Mouse (Mus musculus) monocyte, adult 2 months (primary cell): ENCODE measurements at regions not wholly inside any gene's neighbourhood (a gene's known extent, or its start where the extent isn't known, plus 50 kb on each side); places are given as distances from the start of the nearest gene placed in this dataset.

Source experiments
- DNase-seq, 2 experiments: peaks; one replicate each; pipeline ENCODE4 v3.0.0; 2022; ENCODE audit warnings: low spot score in 2 of 2, low read depth in 1 of 2

- DNase-seq = no peak
These were observed 331.2 kb downstream of the Btg1 start for GRCm38 (mm10) chr10:96947971-96948370.

GRCm38 (mm10) chr10:96948871-96949270 is 332.1 kb downstream of the Btg1 start:
- no peak for DNase-seq

- DNase-seq = no peak
These were observed 338.4 kb downstream of the Btg1 start for GRCm38 (mm10) chr10:96955036-96955775.

GRCm38 (mm10) chr10:96955776-96956448 is 339.1 kb downstream of the Btg1 start:
- no peak for DNase-seq

GRCm38 (mm10) chr10:96956449-96956834 is 339.6 kb downstream of the Btg1 start:
- DNase-seq = no peak

- no peak for DNase-seq
These were observed 340.2 kb downstream of the Btg1 start for GRCm38 (mm10) chr10:96957019-96957418.

GRCm38 (mm10) chr10:96969825-96970224 is 353.0 kb downstream of the Btg1 start:
- no peak for DNase-seq

- no peak for DNase-seq
These were observed 353.9 kb downstream of the Btg1 start for GRCm38 (mm10) chr10:96970737-96971136.

GRCm38 (mm10) chr10:96971810-96972209 is 355.0 kb downstream of the Btg1 start:
- DNase-seq = no peak

- no peak for DNase-seq
These were observed 357.6 kb downstream of the Btg1 start for GRCm38 (mm10) chr10:96974326-96974977.

- DNase-seq = no peak
These were observed 359.9 kb downstream of the Btg1 start for GRCm38 (mm10) chr10:96976691-96977090.

- DNase-seq = no peak
These were observed 363.7 kb downstream of the Btg1 start for GRCm38 (mm10) chr10:96980494-96980831.

- no peak for DNase-seq
These were observed 364.2 kb downstream of the Btg1 start for GRCm38 (mm10) chr10:96980832-96981515.

- DNase-seq = no peak
These were observed 364.7 kb downstream of the Btg1 start for GRCm38 (mm10) chr10:96981516-96981869.

GRCm38 (mm10) chr10:97000871-97001270 is 384.1 kb downstream of the Btg1 start:
- DNase-seq = no peak

GRCm38 (mm10) chr10:97008873-97009272 is 392.1 kb downstream of the Btg1 start:
- no peak for DNase-seq

- no peak for DNase-seq
These were observed 393.1 kb downstream of the Btg1 start for GRCm38 (mm10) chr10:97009859-97010258.

GRCm38 (mm10) chr10:97018641-97019040 is 401.8 kb downstream of the Btg1 start:
- no peak for DNase-seq

- no peak for DNase-seq
These were observed 412.0 kb downstream of the Btg1 start for GRCm38 (mm10) chr10:97028776-97029175.

GRCm38 (mm10) chr10:97030996-97031395 is 414.2 kb downstream of the Btg1 start:
- DNase-seq = no peak

- no peak for DNase-seq
These were observed 418.6 kb downstream of the Btg1 start for GRCm38 (mm10) chr10:97035371-97035786.

- no peak for DNase-seq
These were observed 421.2 kb downstream of the Btg1 start for GRCm38 (mm10) chr10:97038025-97038424.
